Mouse (Mus musculus) cortical plate, adult 2 months (tissue): ENCODE data around the gene Aar2.

Source experiments
- CTCF ChIP-seq: fragments of 200-500 bp; IDR thresholded peaks from 2 replicates; pipeline ENCODE4 v1.5.1; 2011; ENCODE audit warnings: mild to moderate bottlenecking, control low read depth, low read length; ENCODE audit not compliant: insufficient read depth; ENCODE audit errors: extremely low read depth
- POLR2A ChIP-seq: fragments of 200-500 bp; IDR thresholded peaks from 2 replicates; pipeline ENCODE4 v1.6.1; 2011; ENCODE audit warnings: mild to moderate bottlenecking, low read length, control low read depth; ENCODE audit not compliant: insufficient read depth; ENCODE audit errors: extremely low read depth

DNA sequence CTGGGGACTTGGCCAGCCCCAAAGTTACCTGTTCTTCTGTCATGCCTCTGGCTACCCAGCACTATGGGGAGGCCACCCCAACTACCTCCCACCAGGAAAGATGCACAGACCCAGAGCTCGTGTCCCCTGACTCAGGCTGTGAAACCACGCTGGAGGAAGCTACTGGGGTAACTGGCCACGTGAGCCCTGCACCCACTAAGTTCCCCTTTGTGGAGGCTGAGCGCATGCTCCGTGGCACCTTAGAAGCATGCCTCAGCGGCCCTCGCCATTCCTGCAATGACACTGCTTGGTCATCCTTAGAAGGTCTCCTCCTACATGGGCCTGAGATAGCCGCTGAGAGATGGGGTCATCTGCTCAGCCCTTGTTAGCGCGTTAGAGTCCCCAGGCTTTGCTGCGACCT lies 24.4 kb upstream of the Aar2 start:
- TF ChIP-seq CTCF (no peak), POLR2A (no peak)
